Mouse (Mus musculus) bone marrow, adult 2 months (tissue): Measurements from ENCODE around the gene Pakap.

Experiments
- CTCF ChIP-seq: fragments of 200-500 bp; IDR thresholded peaks from 2 replicates; pipeline ENCODE4 v1.5.1; 2011; ENCODE audit warnings: low read length, control low read depth; ENCODE audit not compliant: control insufficient read depth, insufficient read depth
- POLR2A ChIP-seq: fragments of 200-500 bp; IDR thresholded peaks from 2 replicates; pipeline ENCODE4 v1.6.1; 2011; ENCODE audit warnings: low read depth, mild to moderate bottlenecking, control low read depth, low read length, borderline replicate concordance; ENCODE audit not compliant: control insufficient read depth

DNA sequence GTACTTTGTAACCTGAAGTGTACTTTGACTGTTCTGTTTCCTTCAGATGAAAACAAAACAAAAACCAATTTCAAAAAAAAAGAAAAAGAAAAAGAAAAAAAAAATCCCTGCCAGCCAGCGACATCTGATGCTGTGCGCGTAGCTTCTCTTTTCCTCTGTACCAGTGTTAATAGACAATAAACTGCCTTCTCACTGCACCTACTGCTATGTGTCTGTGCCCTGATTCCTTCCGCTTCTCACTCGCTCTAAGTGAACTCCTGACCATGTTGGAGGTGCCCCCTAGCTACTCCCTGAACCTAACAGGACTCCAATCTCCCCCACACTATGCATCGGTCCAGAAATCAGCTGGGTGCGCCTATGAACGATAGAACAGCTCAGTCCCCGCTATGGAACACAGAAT, 149.4 kb downstream of the Pakap start, which contains the start of gene Akap2:
- TF ChIP-seq CTCF (no peak), POLR2A (no peak)
